Mouse (Mus musculus): ENCODE results near the gene Ccdc138.

DNA sequence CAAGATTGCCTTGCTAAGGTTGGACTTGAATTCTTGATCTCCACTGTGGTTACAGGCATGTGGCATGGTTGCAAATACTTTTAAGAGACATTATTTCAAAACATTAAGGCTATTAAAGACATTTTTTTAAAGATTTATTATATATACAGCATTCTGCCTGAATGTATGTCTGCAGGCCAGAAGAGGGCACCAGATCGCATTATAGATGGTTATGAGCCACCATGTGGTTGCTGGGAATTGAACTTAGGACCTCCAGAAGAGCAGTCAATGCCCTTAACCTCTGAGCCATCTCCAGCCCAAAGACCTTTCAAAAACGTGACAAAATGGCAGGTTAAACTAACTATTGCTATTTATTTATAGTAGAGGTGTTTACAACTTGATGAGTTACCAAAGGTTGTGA lies 2.1 kb upstream of the Ccdc138 start:
- TF ChIP-seq CTCF (conservative IDR thresholded peaks at IDR 0.05; ENCODE audit: insufficient read depth, insufficient read length, low read depth, low read length) = no peak
- TF ChIP-seq POLR2A (IDR thresholded peaks at IDR 0.05; ENCODE audit: low read depth, low read length) = no peak
